Mouse (Mus musculus) lung, adult 10 weeks (tissue): ENCODE measurements around the gene Rps19. TPM values are rescaled to one million over a fixed set of nuclear protein-coding genes. Genes with fewer than 3 reads are reported as not detected.

Source experiments
- polyA plus RNA-seq: library from polyadenylated mRNA; stranded (reverse); fragments of 350-450 nt; fragmentation: Illumina TruSeq; extraction: RNeasy Lipid Tissue Mini Kit (QIAGEN cat#74804); gene quantifications from one replicate; pipeline ENCODE4 v1.2.3, GENCODE M21; 2014; ENCODE audit warnings: low read depth, low replicate concordance; ENCODE audit not compliant: insufficient read depth

Rps19 gene
- 2,096 TPM for polyA plus RNA-seq

DNA sequence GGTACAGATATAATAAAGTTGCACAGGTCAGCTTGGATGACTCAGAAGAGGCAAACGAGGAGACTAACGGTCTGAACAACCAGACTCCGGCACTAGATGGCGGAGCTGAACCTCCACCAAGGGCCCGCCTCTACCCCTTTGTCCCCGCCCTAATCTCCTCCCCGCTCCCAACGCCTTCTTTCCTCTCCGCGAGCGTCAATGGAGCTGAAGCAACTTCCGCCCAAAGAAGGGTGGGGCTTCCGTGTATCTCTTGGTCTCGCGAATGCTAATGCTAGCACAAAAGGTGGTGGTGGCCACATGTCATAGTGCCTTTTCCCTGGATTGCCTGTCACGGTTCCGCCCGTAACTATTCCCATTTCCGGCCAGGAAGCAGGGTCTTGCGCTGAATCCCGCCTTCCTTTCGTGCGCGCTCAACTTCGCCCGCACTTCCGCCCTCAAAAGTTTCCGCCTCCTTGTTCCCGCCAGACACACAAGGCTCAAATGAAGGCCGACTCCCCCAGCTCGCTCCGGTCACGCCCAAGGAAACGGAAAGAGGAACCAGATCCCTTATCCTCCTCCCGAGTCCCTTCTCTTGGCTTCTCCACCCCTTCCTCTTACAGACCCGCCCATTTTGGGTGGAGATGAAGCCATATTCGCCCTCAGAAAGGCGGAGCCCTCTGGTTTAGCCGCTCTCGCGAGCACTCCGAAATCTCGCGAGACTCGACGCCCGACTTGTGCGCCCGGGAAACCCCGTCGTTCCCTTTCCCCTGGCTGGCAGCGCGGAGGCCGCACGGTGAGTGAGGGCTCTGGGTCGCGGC is at the start of gene Rps19:
TSS of gene Rps19 (plus strand) at position 476 of the 797 bp plus-strand sequence.

DNA sequence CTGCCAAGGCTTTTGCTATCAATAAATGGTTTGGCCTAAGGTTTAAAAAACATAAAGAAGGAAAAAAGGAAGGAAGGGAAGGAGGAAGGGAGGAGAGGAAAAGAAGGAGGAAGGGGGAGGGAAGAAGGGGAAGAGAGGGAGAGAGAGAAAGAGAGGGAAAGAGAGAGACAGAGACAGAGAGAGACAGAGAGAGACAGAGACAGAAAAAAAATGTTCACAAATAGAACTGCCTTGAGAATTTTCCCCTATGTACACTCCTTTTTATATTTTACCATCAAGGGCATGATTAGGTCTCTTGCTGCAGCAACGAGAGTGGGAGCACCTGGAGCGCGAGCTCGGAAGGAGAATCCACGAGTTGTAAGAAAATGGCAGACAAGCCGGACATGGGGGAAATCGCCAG is 22.3 kb upstream of the Rps19 start, which contains the start of gene Gm9844:
TSS of gene Gm9844 (plus strand) at position 301 of the 400 bp plus-strand sequence.

DNA sequence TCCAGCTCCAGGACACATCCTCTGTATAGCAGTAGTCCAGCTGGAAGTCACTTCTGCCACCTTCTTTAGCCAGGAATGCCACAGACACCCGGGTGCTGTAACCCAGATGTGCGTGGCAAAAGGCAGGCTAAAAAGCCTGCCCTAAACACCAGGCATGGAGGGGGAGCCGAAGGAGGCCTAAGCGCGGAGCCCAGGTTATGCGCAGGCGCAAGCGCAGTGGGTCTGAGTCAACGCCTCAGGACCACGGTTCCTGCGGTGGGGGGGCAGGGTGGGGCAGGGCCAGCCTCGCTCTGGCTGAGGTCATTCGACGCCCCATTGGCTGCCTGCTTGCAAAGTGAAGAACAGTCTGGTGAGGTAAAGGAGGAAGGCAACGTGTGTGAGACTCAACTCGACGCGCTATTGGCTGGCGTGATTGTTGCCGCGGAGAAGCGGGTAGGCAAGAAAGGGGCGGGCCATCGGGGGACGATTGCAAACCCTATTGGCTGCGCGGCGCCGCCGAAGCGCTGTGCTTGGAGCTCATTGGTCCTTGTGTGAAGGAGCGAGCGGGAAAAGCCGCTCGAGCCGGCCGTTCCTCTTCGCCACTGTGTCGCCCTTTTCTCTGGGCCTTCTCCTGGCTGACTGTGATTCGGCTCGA is 14.5 kb upstream of the Rps19 start, which contains the start of the genes Lypd4 and Dmrtc2:
TSS of gene Lypd4 (minus strand) at position 410 of the 634 bp plus-strand sequence.
TSS of gene Dmrtc2 (plus strand) at position 526 of the 634 bp plus-strand sequence.

DNA sequence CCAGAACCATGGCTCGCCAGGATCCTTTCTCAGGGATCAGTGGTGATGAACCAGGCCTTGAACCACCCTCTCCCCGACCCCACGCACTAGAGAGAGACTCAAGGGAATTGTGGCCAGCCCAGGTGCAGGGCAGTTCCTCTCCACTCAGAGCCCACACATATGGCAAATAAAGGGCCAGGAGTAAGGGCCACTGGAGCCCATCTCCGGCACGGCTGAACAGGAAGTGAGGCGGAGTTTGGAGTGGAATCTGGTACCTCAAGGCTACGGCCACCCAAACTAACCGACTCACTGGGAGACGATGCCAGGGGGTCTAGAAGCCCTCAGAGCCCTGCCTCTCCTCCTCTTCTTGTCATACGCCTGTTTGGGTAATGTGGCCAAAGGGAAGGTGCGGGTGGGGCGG is 13.1 kb downstream of the Rps19 start, which contains the start of gene Cd79a:
TSS of gene Cd79a (plus strand) at position 158 of the 400 bp plus-strand sequence.

DNA sequence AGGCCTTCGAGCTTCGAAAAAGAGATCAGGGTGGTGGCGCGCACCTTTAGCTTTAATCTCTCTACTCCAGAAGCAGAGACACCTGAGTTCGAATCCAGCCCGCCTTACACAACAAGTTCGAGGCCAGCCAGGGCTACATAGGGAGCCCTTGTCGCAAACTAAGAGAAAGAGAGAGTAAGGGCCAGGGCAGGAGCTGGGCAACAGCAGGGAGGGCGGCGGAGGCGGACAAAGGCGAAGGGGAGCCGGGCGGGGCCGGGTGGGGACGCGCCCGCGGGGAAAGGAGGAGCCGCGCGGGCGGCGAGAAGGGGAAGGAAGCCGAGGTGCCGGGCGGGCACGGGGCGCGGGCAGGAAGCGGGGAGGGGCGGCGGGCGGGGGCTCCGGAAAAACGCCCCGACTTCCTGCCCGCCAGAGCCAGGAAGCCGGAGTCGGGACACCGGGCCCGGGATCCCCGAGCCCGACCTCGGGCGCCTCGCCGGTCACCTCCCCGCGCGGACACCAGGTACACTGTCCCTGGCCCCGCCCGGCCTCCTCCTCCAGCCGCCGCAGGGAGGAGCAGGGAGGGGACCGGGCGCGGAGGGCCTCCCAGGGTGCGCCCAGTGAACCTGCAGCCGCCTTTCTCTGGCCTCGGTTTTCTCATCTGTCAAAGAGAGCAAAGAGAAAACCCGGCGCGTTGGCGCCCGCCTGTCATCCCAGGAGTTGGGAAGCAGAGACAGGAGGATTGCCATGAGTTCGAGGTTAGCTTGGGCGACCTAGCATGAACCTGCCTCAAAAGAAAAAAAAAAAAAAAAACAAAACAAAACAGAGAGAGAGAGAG is 18.7 kb downstream of the Rps19 start, which contains the start of gene Arhgef1:
TSS of gene Arhgef1 (plus strand) at position 283 of the 814 bp plus-strand sequence.

Other genes starting within 250 kb of the Rps19 start
- gene Lypd3, start 247.8 kb upstream of the Rps19 start, polyA plus RNA-seq: not detected
- gene Tex101, start 207.7 kb upstream of the Rps19 start, polyA plus RNA-seq: not detected
- gene BC049730, start 175.1 kb upstream of the Rps19 start, polyA plus RNA-seq: not detected
- not detected for gene Gm4763, start 157.5 kb upstream of the Rps19 start, polyA plus RNA-seq
- gene Cd177, start 124.1 kb upstream of the Rps19 start, polyA plus RNA-seq: 2.9 TPM
- gene Ceacam10, start 107.2 kb upstream of the Rps19 start, polyA plus RNA-seq: 0.31 TPM
- gene Gm9844, start 22.2 kb upstream of the Rps19 start, polyA plus RNA-seq: 10.3 TPM
- gene Lypd4, start 14.4 kb upstream of the Rps19 start, polyA plus RNA-seq: not detected
- gene Dmrtc2, start 14.3 kb upstream of the Rps19 start, polyA plus RNA-seq: not detected
- gene Cd79a, start 13.0 kb downstream of the Rps19 start, polyA plus RNA-seq: 88.3 TPM
- 98.1 TPM for gene Arhgef1, start 18.5 kb downstream of the Rps19 start, polyA plus RNA-seq
- gene Gm4881, start 60.1 kb downstream of the Rps19 start, polyA plus RNA-seq: not detected
- gene Rabac1, start 88.4 kb downstream of the Rps19 start, polyA plus RNA-seq: 441 TPM
- 1.9 TPM for gene Atp1a3, start 121.6 kb downstream of the Rps19 start, polyA plus RNA-seq
- gene Grik5, start 188.0 kb downstream of the Rps19 start, polyA plus RNA-seq: 4.9 TPM
- 8.7 TPM for gene Zfp574, start 188.2 kb downstream of the Rps19 start, polyA plus RNA-seq